Mouse (Mus musculus) ES-Bruce4 (cell line): Measurements from ENCODE around the gene Lpcat3. TPM values are rescaled to one million over a fixed set of nuclear protein-coding genes. Genes with fewer than 3 reads are reported as not detected.
A peak's percentile ranks its signal among the peaks of the same experiment; 100 is the strongest.

Source experiments
- H3K27ac ChIP-seq: 2 replicates; pipeline ENCODE4 v1.5.1; 2012; ENCODE audit warnings: low read length, inconsistent platforms; ENCODE audit not compliant: insufficient read depth
- H3K27me3 ChIP-seq: 2 replicates; pipeline ENCODE4 v1.6.1; 2012; ENCODE audit warnings: mild to moderate bottlenecking, low read length, inconsistent platforms; ENCODE audit not compliant: control insufficient read depth, poor library complexity, insufficient read depth, severe bottlenecking
- H3K36me3 ChIP-seq: 2 replicates; pipeline ENCODE4 v1.6.1; 2012; ENCODE audit warnings: inconsistent platforms, mild to moderate bottlenecking, low read length, moderate library complexity; ENCODE audit not compliant: control insufficient read depth, poor library complexity, insufficient read depth, severe bottlenecking
- H3K4me1 ChIP-seq: one replicate; pipeline ENCODE4 v1.8.1; 2011; ENCODE audit warnings: low read length; ENCODE audit not compliant: control insufficient read depth, insufficient read depth
- H3K4me3 ChIP-seq: 2 replicates; pipeline ENCODE4 v1.5.1; 2011; ENCODE audit warnings: low read depth, mild to moderate bottlenecking, low read length
- H3K9ac ChIP-seq: 2 replicates; pipeline ENCODE4 v1.6.1; 2012; ENCODE audit warnings: low read depth, mild to moderate bottlenecking, inconsistent platforms; ENCODE audit not compliant: poor library complexity, severe bottlenecking
- H3K9me3 ChIP-seq: replicated peaks from 2 replicates; pipeline ENCODE4 v1.6.1; 2012; ENCODE audit warnings: mild to moderate bottlenecking, low read length, inconsistent platforms; ENCODE audit not compliant: control insufficient read depth, poor library complexity, insufficient read depth, severe bottlenecking
- CTCF ChIP-seq: IDR thresholded peaks from one replicate; pipeline ENCODE4 v1.8.1; 2011; ENCODE audit warnings: low read depth, low read length
- EP300 ChIP-seq: IDR thresholded peaks from 2 replicates; pipeline ENCODE4 v1.6.1; 2011; ENCODE audit warnings: low read depth, low read length; ENCODE audit not compliant: insufficient read depth
- POLR2A ChIP-seq: IDR thresholded peaks from one replicate; pipeline ENCODE4 v1.8.1; 2011; ENCODE audit warnings: low read length; ENCODE audit not compliant: insufficient read depth
- polyA plus RNA-seq: library from polyadenylated mRNA; stranded (reverse); fragments of >200 nt; gene quantifications from 2 replicates; pipeline ENCODE4 v1.2.4, GENCODE M21; 2011; ENCODE audit warnings: low read depth; ENCODE audit not compliant: missing spikeins, insufficient read depth, insufficient read length

Gene Lpcat3
- polyA plus RNA-seq, 1 experiment = 69.3 TPM

- TF ChIP-seq EP300 (no peak), POLR2A (no peak), CTCF (no peak)
- Histone ChIP-seq H3K27ac (no peak overlapping the region), H3K4me3 (no peak overlapping the region), H3K9ac (no peak overlapping the region), H3K4me1 (peaks cover 8% of the 10 kb centered on the region), H3K36me3 (no peaks in the 10 kb centered on the region), H3K9me3 (no peaks in the 10 kb centered on the region), H3K27me3 (no peaks in the 10 kb centered on the region)
These were observed 74.2 kb downstream of the Lpcat3 start for GRCm38 (mm10) chr6:124737040-124737439.

GRCm38 (mm10) chr6:124738511-124739023, 75.7 kb downstream of the Lpcat3 start, which contains the start of gene Ptpn6:
Gene Ptpn6 (minus strand): TSS chr6:124738714.
- H3K9me3 ChIP-seq = no peaks in the 10 kb centered on the region
- peak within 1 kb of the TSS; percentile 26 for H3K4me3 ChIP-seq
- H3K27me3 ChIP-seq = no peaks in the 10 kb centered on the region
- no peaks in the 10 kb centered on the region for H3K36me3 ChIP-seq
- H3K27ac ChIP-seq = peak within 1 kb of the TSS; percentile 12; the same call in 1 of the 2 replicates
- H3K9ac ChIP-seq = peak within 1 kb of the TSS; percentile 18; the same call in 1 of the 2 replicates
- TF ChIP-seq CTCF (no peak), EP300 (no peak), POLR2A (no peak)
- peaks cover 2% of the 10 kb centered on the region for H3K4me1 ChIP-seq

GRCm38 (mm10) chr6:124739231-124739796, 76.5 kb downstream of the Lpcat3 start:
- H3K4me3 ChIP-seq = no peak overlapping the region
- TF ChIP-seq CTCF (no peak), POLR2A (no peak), EP300 (no peak)
- no peaks in the 10 kb centered on the region for H3K9me3 ChIP-seq
- H3K36me3 ChIP-seq = no peaks in the 10 kb centered on the region
- H3K9ac ChIP-seq = peak overlapping the region; percentile 2; the same call in 1 of the 2 replicates
- peak overlapping the region; percentile 6; the same call in 1 of the 2 replicates for H3K27ac ChIP-seq
- peaks cover 2% of the 10 kb centered on the region for H3K4me1 ChIP-seq
- H3K27me3 ChIP-seq = no peaks in the 10 kb centered on the region

- no peaks in the 10 kb centered on the region for H3K9me3 ChIP-seq
- H3K4me1 ChIP-seq = peaks cover 2% of the 10 kb centered on the region
- TF ChIP-seq CTCF (peak; percentile 30), EP300 (no peak), POLR2A (no peak)
- H3K4me3 ChIP-seq = peak overlapping the region; percentile 78
- peak overlapping the region; percentile 70 for H3K9ac ChIP-seq
- no peaks in the 10 kb centered on the region for H3K36me3 ChIP-seq
- H3K27ac ChIP-seq = peak overlapping the region; percentile 71
- no peaks in the 10 kb centered on the region for H3K27me3 ChIP-seq
These were observed 77.5 kb downstream of the Lpcat3 start for GRCm38 (mm10) chr6:124740211-124740887.

GRCm38 (mm10) chr6:124740888-124741761, 78.3 kb downstream of the Lpcat3 start, which contains the start of gene Grcc10:
Gene Grcc10 (minus strand): TSS chr6:124741374.
- Histone ChIP-seq H3K27me3 (no peaks in the 10 kb centered on the region), H3K36me3 (no peaks in the 10 kb centered on the region), H3K9me3 (no peaks in the 10 kb centered on the region), H3K27ac (peak within 1 kb of the TSS; percentile 71), H3K9ac (peak within 1 kb of the TSS; percentile 70), H3K4me1 (peaks cover 2% of the 10 kb centered on the region), H3K4me3 (peak within 1 kb of the TSS; percentile 78)
- TF ChIP-seq EP300 = 0 out of 2 replicates have a peak, but pooled peaks have one; percentile 4
- peak; percentile 99 for TF ChIP-seq POLR2A
- TF ChIP-seq CTCF = no peak
